Mouse (Mus musculus) liver, embryonic 12.5 days (tissue): ENCODE data around the gene Rpgrip1l. TPM values are rescaled to one million over a fixed set of nuclear protein-coding genes. Genes with fewer than 3 reads are reported as not detected.

ENCODE experiments used
- ATAC-seq: fragments of 200-750 bp; cut with Nextera tagmentation; 2 replicates; pipeline ENCODE4 v1.8.0; 2017; ENCODE audit warnings: moderate number of reproducible peaks, mild to moderate bottlenecking, moderate library complexity
- H3K27ac ChIP-seq: fragments of 300-500 bp; sonication (generic); 2 replicates; pipeline ENCODE4 v1.5.1; 2016; ENCODE audit warnings: mild to moderate bottlenecking
- H3K27me3 ChIP-seq: fragments of 300-500 bp; sonication (generic); replicated peaks from 2 replicates; pipeline ENCODE4 v1.6.1; 2016; ENCODE audit warnings: mild to moderate bottlenecking, moderate library complexity
- H3K36me3 ChIP-seq: fragments of 300-500 bp; sonication (generic); 2 replicates; pipeline ENCODE4 v1.6.1; 2016; ENCODE audit warnings: mild to moderate bottlenecking, moderate library complexity
- H3K4me1 ChIP-seq: fragments of 300-500 bp; sonication (generic); 2 replicates; pipeline ENCODE4 v1.6.1; 2016
- H3K4me2 ChIP-seq: fragments of 300-500 bp; sonication (generic); 2 replicates; pipeline ENCODE4 v1.6.1; 2016; ENCODE audit warnings: mild to moderate bottlenecking, moderate library complexity
- H3K4me3 ChIP-seq: fragments of 300-500 bp; sonication (generic); 2 replicates; pipeline ENCODE4 v1.5.1; 2016; ENCODE audit warnings: mild to moderate bottlenecking, moderate library complexity
- H3K9ac ChIP-seq: fragments of 300-500 bp; sonication (generic); 2 replicates; pipeline ENCODE4 v1.6.1; 2016; ENCODE audit warnings: mild to moderate bottlenecking, moderate library complexity
- H3K9me3 ChIP-seq: fragments of 300-500 bp; sonication (generic); replicated peaks from 2 replicates; pipeline ENCODE4 v1.6.1; 2016; ENCODE audit warnings: mild to moderate bottlenecking, moderate library complexity
- WGBS: fragments of 180-500 bp; shearing (Covaris S2); methylation state at CpG from one replicate; pipeline ENCODE4 v1.1.7; 2016; ENCODE audit not compliant: insufficient replicate concordance; 5-methylcytosine and 5-hydroxymethylcytosine counted together
- polyA plus RNA-seq: library from polyadenylated mRNA; unstranded; fragments of >200 nt; fragmentation: Nextera tagmentation; extraction: Ambion mirVana; gene quantifications from 2 replicates; pipeline ENCODE4 v1.2.1, GENCODE M21; 2016

The Rpgrip1l gene
- polyA plus RNA-seq, 1 experiment from 2014 or later = 3.5 TPM

DNA sequence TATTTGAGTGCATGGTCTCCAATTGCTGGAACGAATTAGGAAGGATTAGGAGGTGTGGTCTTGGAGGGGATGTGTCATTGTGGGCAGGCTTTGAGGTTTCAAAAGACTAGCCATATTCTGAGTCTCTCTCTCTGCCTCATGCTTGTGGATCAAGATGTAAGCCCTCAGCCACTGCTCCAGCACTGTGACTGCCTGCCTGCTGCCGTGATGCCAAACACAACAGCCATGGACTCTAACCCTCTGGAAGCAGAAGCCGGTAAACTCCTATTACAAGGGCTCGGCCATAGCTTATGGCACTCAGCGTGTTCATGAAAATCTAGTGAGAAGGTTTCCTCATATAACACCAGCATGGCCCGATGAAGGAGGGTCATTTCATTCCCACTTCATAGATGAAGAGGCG, 36.8 kb upstream of the Rpgrip1l start:
- WGBS = 80% methylated on average over 7 of the region's 7 CpGs
- H3K4me1 ChIP-seq = peaks cover 54% of the 10 kb centered on the region
- no peaks in the 10 kb centered on the region for H3K27me3 ChIP-seq

DNA sequence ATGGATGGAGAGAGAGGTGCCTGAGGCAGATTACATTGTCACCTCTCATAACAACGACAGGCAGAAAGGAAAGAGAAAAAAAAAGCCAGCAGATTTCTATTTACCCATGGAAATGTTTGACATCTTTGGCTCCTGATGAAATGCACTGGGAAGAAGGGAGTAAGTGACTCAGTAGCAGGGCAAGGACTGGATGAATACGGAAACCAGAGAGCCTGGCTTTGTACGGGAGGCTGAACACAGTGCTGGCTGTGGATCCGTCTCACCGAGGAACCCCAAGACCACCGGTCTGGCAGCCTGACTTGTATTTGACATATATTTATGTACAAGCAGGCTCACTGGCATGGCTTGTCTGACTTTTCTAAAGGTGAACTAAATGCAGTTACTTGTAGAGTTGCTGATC, 34.5 kb upstream of the Rpgrip1l start:
- 75% methylated on average over 6 of the region's 6 CpGs for WGBS
- Histone ChIP-seq H3K9ac (no peak overlapping the region), H3K27me3 (no peaks in the 10 kb centered on the region), H3K36me3 (peaks cover 11% of the 10 kb centered on the region; the same call in 1 of the 2 replicates), H3K27ac (no peak overlapping the region), H3K9me3 (no peaks in the 10 kb centered on the region), H3K4me2 (no peak overlapping the region), H3K4me1 (peaks cover 45% of the 10 kb centered on the region), H3K4me3 (no peak overlapping the region)
- no peak for ATAC-seq

More for the DNA sequence above, 36.8 kb upstream of the Rpgrip1l start:
- H3K4me2 ChIP-seq = no peak overlapping the region
- no peak overlapping the region for H3K4me3 ChIP-seq
- no peak overlapping the region for H3K9ac ChIP-seq
- no peak overlapping the region for H3K27ac ChIP-seq
- no peak for ATAC-seq
- H3K9me3 ChIP-seq = no peaks in the 10 kb centered on the region
- H3K36me3 ChIP-seq = peaks cover 11% of the 10 kb centered on the region; the same call in 1 of the 2 replicates

DNA sequence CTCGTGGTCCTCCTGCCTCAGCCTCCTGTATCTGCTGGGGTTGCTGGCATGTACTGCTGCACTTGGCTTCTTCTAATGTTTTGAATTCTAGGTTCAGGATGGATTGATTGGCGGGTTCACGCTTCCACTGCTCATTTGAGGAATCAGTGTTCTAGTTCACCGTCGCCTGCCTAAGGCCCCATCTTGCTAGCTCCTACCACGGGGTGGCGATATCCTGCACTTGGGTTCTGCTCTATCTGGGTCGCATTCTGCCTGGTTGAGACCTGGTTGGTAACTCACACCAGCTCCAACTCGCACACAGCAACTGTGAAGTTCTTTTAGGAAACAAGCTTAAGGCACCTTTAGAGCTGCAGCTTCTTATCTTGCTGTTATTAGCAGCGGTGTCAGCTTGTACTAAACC, 34.1 kb upstream of the Rpgrip1l start:
- Histone ChIP-seq H3K4me2 (no peak overlapping the region), H3K27me3 (no peaks in the 10 kb centered on the region), H3K9ac (no peak overlapping the region), H3K4me1 (peaks cover 45% of the 10 kb centered on the region), H3K27ac (no peak overlapping the region), H3K36me3 (peaks cover 11% of the 10 kb centered on the region; the same call in 1 of the 2 replicates), H3K4me3 (no peak overlapping the region), H3K9me3 (no peaks in the 10 kb centered on the region)
- no peak for ATAC-seq
- WGBS = 61% methylated on average over 10 of the region's 10 CpGs

DNA sequence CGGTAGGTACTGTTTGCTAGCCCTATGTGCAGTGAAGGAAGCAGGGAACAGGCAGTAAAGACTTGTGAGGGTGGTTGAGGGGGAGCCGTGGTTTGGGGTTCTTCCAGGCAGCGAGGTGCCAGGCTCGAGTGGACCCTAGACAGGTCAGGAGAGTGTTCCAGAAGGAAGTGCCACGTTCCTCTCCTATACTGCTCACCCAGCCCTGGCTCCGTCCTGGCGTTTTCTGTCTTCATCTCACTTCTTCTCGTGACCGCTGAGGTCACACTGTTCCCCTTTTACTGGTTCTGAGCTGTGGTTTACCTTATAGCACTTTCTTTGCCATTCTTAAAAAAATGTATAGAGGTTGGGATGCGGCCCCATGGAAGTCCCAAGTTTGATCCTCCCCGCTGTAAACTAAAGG, 31.6 kb upstream of the Rpgrip1l start:
- Histone ChIP-seq H3K36me3 (peaks cover 3% of the 10 kb centered on the region; the same call in 1 of the 2 replicates), H3K4me3 (no peak overlapping the region), H3K27me3 (no peaks in the 10 kb centered on the region), H3K9ac (no peak overlapping the region), H3K27ac (no peak overlapping the region), H3K9me3 (no peaks in the 10 kb centered on the region), H3K4me2 (no peak overlapping the region), H3K4me1 (peaks cover 34% of the 10 kb centered on the region)
- 68% methylated on average over 11 of the region's 11 CpGs for WGBS
- no peak for ATAC-seq

DNA sequence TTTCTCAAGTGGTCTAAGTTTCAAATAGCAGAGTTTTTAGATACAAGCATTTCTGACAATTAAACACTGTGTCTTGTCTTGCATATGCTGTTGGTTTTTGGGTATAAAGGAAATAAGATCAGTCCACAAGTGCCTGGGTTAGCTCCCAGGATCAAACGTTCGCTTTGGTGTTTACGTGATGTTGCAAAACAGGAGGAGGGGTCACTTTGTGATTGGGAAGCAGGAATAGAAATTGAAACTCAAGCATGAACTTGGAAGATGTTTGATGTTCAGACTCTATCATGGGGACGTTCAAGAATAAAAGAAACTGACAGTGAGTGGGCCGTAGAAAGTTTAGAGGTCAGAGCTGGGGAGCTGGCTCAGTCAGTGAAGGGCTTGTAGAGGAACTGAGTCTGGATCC, 29.7 kb upstream of the Rpgrip1l start:
- no peak overlapping the region for H3K9ac ChIP-seq
- H3K4me2 ChIP-seq = no peak overlapping the region
- H3K27ac ChIP-seq = no peak overlapping the region
- H3K4me3 ChIP-seq = no peak overlapping the region
- no peaks in the 10 kb centered on the region for H3K27me3 ChIP-seq
- WGBS = 79% methylated on average over 5 of the region's 5 CpGs
- H3K36me3 ChIP-seq = no peaks in the 10 kb centered on the region
- no peak for ATAC-seq
- H3K4me1 ChIP-seq = peaks cover 30% of the 10 kb centered on the region
- H3K9me3 ChIP-seq = no peaks in the 10 kb centered on the region

DNA sequence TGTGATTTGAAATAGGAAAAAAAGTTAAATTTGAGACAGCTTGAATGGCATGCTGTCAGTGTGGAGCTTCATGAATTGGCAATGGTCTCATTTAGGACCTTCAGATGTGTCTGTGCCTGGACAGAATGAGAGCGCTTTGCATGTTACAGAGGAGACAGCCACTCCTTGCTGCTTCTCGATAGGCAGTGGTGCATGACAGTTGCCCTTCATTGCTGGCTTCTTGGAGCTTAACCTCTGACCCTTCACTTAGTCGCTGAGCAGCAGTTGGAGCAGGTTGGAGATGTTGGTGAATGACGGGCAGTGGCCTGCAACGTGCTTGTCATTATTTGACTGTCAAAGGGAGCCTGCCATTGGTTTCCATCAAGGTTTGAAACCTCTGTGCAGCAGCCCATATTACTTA, 29.1 kb upstream of the Rpgrip1l start:
- H3K36me3 ChIP-seq = no peaks in the 10 kb centered on the region
- no peak for ATAC-seq
- H3K4me2 ChIP-seq = no peak overlapping the region
- H3K27me3 ChIP-seq = no peaks in the 10 kb centered on the region
- 66% methylated on average over 5 of the region's 5 CpGs for WGBS
- no peak overlapping the region for H3K4me3 ChIP-seq
- peaks cover 24% of the 10 kb centered on the region for H3K4me1 ChIP-seq
- no peak overlapping the region for H3K27ac ChIP-seq
- no peaks in the 10 kb centered on the region for H3K9me3 ChIP-seq
- H3K9ac ChIP-seq = no peak overlapping the region

DNA sequence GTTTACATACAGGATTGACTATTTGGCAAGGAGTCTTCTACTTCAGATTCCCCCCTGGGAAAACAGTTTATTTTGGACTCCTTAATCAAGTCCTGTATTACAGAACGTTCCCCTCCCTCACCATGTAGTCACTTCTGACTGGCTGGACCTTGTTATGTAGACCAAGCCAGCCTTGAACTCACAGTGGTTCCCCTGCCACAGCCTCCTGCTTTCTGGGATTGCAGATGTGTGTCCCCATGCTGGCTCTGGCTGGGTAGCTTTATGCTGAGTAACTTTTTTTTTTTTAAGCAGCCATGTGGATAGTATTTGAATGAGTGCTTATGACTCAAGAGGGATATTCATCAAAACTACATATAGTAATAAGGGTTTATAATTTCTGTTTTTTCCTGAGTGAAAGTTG, 27.7 kb upstream of the Rpgrip1l start:
- no peak overlapping the region for H3K4me3 ChIP-seq
- 54% methylated on average over 1 of the region's 1 CpGs for WGBS
- 0 out of 2 replicates have a peak, but pooled peaks cover 5% of the 10 kb centered on the region for H3K36me3 ChIP-seq
- peaks cover 15% of the 10 kb centered on the region for H3K4me1 ChIP-seq
- no peak overlapping the region for H3K27ac ChIP-seq
- peaks cover 6% of the 10 kb centered on the region; the same call in 1 of the 2 replicates for H3K9me3 ChIP-seq
- no peak overlapping the region for H3K9ac ChIP-seq
- ATAC-seq = no peak
- no peaks in the 10 kb centered on the region for H3K27me3 ChIP-seq
- H3K4me2 ChIP-seq = no peak overlapping the region

DNA sequence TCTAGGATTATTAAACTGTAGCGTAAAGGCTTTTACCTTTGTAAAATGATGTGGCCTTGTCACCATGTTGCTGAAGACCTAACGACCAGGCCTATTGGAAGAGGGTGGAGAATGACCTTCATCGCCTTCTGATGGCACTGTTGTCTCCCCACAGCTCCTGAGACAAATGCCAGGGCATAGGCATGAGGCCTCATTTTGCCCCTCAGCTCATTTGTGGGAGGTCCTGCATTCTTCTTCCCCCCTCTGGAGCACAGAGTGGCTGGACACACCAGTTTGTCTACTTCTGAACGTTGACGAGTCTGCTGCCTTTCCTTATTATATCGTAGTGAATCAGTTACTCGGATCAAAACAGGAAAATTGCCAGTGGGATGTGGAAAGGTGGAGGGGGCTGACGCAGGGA, 26.6 kb upstream of the Rpgrip1l start:
- H3K4me2 ChIP-seq = no peak overlapping the region
- peaks cover 12% of the 10 kb centered on the region for H3K4me1 ChIP-seq
- H3K27me3 ChIP-seq = no peaks in the 10 kb centered on the region
- H3K27ac ChIP-seq = no peak overlapping the region
- peaks cover 6% of the 10 kb centered on the region; the same call in 1 of the 2 replicates for H3K9me3 ChIP-seq
- H3K4me3 ChIP-seq = no peak overlapping the region
- ATAC-seq = no peak
- WGBS = 77% methylated on average over 8 of the region's 8 CpGs
- 0 out of 2 replicates have a peak, but pooled peaks cover 5% of the 10 kb centered on the region for H3K36me3 ChIP-seq
- no peak overlapping the region for H3K9ac ChIP-seq

DNA sequence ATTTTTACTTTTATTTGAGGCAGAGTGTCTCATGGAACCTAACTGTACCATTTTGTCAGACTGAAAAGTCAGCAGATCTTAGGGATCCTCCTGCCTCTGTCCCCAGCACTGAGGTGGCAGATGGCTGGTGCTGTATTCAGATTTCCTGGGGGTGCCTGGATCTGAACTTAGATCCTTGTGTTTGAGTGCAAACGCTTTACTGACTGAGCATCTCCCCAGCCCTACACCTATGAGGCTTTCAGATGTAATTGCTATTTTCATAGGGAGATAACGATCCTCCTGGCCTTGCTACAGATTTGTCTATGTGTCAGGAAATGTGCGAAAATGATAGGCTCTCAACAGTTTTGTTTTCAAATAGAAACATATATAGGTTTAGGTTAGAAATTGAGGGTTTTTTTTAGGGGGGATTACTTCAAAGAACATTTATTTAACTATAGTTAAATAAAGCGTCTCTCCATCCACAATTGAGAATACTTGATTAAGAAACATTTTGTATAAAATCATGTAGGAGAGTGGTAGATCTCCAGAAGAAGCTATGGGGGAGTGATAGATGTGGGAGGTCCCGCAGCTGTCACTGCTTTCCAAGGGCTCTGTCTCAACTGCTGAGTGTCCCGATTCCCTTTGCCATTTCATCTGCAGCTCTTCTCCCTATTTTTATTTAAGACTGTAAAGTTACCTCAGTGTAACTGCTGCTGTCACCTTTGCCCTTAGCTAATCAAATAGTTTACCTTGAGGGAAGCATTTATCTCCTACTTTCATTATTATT, 25.5 kb upstream of the Rpgrip1l start:
- H3K4me2 ChIP-seq = no peak overlapping the region
- H3K4me3 ChIP-seq = no peak overlapping the region
- no peak for ATAC-seq
- 0 out of 2 replicates have a peak, but pooled peaks cover 5% of the 10 kb centered on the region for H3K36me3 ChIP-seq
- no peak overlapping the region for H3K27ac ChIP-seq
- no peaks in the 10 kb centered on the region for H3K27me3 ChIP-seq
- peaks cover 12% of the 10 kb centered on the region for H3K4me1 ChIP-seq
- H3K9ac ChIP-seq = no peak overlapping the region
- peaks cover 6% of the 10 kb centered on the region; the same call in 1 of the 2 replicates for H3K9me3 ChIP-seq
- 79% methylated on average over 6 of the region's 6 CpGs for WGBS

DNA sequence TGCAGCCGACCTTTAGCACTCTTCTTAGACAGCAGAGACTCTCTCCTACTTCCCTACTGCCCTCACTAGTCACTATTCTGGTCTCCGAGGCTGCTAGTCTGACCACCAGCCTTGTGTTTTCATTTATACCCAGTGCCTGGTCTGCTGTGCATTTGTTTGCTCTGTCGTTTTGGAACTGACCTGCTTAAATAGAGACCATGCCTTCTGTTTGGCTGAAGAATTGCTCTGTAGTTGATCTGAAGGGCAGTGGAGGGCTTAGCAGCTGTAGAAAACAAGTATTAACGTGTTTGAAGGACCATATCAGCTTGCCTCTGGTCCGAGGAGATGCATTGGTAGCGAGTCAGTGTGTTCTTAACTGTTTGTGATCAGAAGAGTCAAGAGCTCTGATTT, 16.4 kb upstream of the Rpgrip1l start:
- Histone ChIP-seq H3K27ac (peak overlapping the region; percentile 32; the same call in 1 of the 2 replicates), H3K9ac (no peak overlapping the region), H3K27me3 (no peaks in the 10 kb centered on the region), H3K36me3 (peaks cover 14% of the 10 kb centered on the region), H3K4me2 (no peak overlapping the region), H3K9me3 (no peaks in the 10 kb centered on the region), H3K4me3 (no peak overlapping the region), H3K4me1 (peaks cover 34% of the 10 kb centered on the region)
- 55% methylated on average over 6 of the region's 6 CpGs for WGBS
- no peak for ATAC-seq

DNA sequence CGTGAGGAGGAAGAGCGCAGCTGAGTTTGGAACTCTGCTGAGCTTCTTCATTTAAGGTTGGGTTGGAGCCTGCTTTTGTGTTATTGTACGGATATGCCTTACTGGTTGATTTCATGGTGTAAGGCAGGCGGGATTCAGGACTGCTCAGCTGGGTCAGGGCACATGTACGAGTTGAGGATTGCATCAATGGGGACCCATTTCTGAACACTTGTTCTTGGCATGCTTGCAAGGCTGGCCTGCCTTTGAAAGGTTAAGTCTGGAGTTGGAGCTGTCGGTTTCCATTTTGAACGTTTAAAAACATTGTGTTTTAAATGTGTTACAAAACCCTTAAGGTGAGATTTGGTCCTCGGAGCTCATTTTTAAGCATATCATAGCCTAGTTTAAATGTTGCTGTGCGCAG, 16.0 kb upstream of the Rpgrip1l start:
- Histone ChIP-seq H3K4me3 (no peak overlapping the region), H3K4me1 (peaks cover 36% of the 10 kb centered on the region), H3K9me3 (no peaks in the 10 kb centered on the region), H3K27me3 (no peaks in the 10 kb centered on the region), H3K4me2 (no peak overlapping the region), H3K9ac (no peak overlapping the region), H3K36me3 (peaks cover 14% of the 10 kb centered on the region), H3K27ac (peak overlapping the region; percentile 32; the same call in 1 of the 2 replicates)
- 80% methylated on average over 9 of the region's 9 CpGs for WGBS
- ATAC-seq = no peak

DNA sequence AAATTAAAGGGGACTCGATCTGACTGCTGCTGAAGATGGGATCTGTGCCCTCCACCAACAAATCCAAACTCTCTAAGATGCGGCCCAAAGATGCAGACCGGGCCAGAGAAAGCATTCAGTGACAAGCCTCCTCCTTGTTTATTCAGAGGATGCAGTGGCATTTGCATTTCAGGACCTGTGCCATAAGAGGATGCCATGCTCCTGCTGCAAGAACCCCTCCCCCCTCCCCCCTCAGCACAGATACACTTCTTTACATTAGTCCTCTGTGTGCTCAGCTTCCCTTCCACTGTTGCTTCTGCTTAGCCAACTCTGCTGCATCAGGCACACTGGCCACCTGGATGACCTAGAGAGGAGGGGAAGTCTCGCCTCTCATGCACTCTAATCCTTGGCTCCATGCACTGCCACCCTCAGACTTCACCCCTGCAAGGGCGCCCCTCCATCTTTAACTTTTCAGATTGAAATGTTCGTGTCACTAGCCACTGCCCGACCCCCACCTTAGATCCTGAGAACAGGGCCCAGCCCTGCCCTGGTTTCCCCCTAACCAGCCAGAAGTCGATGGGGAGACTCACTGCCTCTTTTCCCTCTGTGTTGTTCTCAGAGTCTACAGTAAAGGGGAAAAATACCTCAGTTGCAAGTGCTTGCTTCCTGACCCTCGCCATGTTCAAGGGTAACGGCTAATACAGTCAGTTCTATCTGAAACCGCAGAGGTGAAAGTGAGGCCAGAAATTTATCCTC, 14.6 kb upstream of the Rpgrip1l start:
- no peak overlapping the region for H3K4me3 ChIP-seq
- H3K4me1 ChIP-seq = peaks cover 36% of the 10 kb centered on the region
- H3K27me3 ChIP-seq = no peaks in the 10 kb centered on the region
- H3K27ac ChIP-seq = no peak overlapping the region
- WGBS = 71% methylated on average over 11 of the region's 11 CpGs
- H3K9me3 ChIP-seq = no peaks in the 10 kb centered on the region
- peaks cover 14% of the 10 kb centered on the region for H3K36me3 ChIP-seq
- no peak overlapping the region for H3K9ac ChIP-seq
- no peak for ATAC-seq
- H3K4me2 ChIP-seq = no peak overlapping the region
